Mouse (Mus musculus) ovary, adult 10 weeks (tissue): ENCODE data around the gene Pdpn. TPM values are rescaled to one million over a fixed set of nuclear protein-coding genes. Genes with fewer than 3 reads are reported as not detected.

Experiments used
- polyA plus RNA-seq: library from polyadenylated mRNA; stranded (reverse); fragments of 350-450 nt; fragmentation: Illumina TruSeq; extraction: RNeasy Lipid Tissue Mini Kit (QIAGEN cat#74804); gene quantifications from one replicate; pipeline ENCODE4 v1.2.3, GENCODE M21; 2014

Pdpn gene
- 60.1 TPM for polyA plus RNA-seq

DNA sequence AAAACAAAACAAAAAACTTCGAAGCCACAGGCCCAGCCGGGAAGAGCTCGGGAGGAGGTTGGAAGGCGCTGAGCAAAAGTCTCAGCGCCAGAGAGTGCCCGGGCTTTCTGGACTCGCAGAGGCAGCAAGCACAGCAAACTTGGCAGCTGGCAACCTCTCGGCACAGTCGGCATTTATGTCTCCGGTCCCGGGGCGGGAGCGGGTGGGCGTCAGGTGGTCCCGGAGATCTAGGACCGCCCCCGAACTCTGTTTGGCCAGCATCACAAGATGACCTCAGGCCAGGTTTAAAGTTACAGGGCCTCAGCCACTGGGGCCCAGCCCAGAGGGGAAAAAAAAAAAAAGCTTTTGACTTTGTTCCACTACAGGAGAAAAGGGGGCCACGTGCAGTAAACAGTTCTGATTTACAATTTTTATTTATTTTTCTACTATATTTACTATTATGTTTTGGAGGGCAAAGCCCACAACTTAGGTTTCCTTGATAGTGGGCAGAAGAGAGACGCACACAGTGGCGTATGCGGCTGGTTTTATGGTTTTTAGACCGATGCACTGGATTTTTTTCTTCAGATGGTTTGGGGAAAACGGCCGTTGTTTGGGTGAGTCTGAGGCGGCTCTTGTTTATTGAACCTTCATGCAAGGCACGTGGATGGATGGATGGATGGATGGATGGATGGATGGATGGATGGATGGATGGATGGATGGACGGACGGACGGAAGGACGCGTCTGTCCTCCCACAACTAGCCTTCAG is at the start of gene Pdpn:
Gene Pdpn (minus strand): TSS at position 240 of the 746 bp plus-strand sequence.

Other genes starting within 250 kb of the Pdpn start
- 20.3 TPM for gene Prdm2, start 86.6 kb downstream of the Pdpn start, polyA plus RNA-seq
- not detected for gene Lrrc38, start 50.2 kb upstream of the Pdpn start, polyA plus RNA-seq
- gene Pramel1, start 94.9 kb upstream of the Pdpn start, polyA plus RNA-seq, result 0.20 TPM
- gene Pramef8, start 112.9 kb upstream of the Pdpn start, polyA plus RNA-seq, result 19.9 TPM
- gene Oog4, start 150.8 kb upstream of the Pdpn start, polyA plus RNA-seq, result 38.5 TPM
- not detected for gene Gm13043, start 211.8 kb upstream of the Pdpn start, polyA plus RNA-seq
- not detected for gene Gm13040, start 236.4 kb upstream of the Pdpn start, polyA plus RNA-seq